Mouse (Mus musculus) adrenal gland, postnatal 36 days (tissue): Measurements from ENCODE around the gene Pkdrej. TPM values are rescaled to one million over a fixed set of nuclear protein-coding genes. Genes with fewer than 3 reads are reported as not detected.
"Not testable (repeated sequence)": the region's sequence is repeated elsewhere in the genome, so short reads cannot be mapped to it uniquely, and the experiment has no call there.

Experiments
- DNase-seq, 2 experiments: peaks; one replicate each; pipeline ENCODE4 v3.0.0; 2021; ENCODE audit warnings: mixed read lengths in 1 of 2
- total RNA-seq, 2 experiments: library from RNA; stranded (reverse); gene quantifications; 2 replicates each; pipeline ENCODE4 v1.2.3; 2021

Pkdrej gene
- total RNA-seq, 2 experiments from 2014 or later: 0.20 to 0.26 TPM

GRCm38 (mm10) chr15:85810462-85810805, 11.1 kb downstream of the Pkdrej start:
- no peak for DNase-seq

GRCm38 (mm10) chr15:85809091-85809490, 12.4 kb downstream of the Pkdrej start:
- no peak for DNase-seq

GRCm38 (mm10) chr15:85808434-85808833, 13.1 kb downstream of the Pkdrej start:
- DNase-seq: no peak

- DNase-seq: no peak
Measured at GRCm38 (mm10) chr15:85808031-85808430, 13.5 kb downstream of the Pkdrej start.

GRCm38 (mm10) chr15:85807404-85807803, 14.1 kb downstream of the Pkdrej start:
- no peak for DNase-seq

DNA sequence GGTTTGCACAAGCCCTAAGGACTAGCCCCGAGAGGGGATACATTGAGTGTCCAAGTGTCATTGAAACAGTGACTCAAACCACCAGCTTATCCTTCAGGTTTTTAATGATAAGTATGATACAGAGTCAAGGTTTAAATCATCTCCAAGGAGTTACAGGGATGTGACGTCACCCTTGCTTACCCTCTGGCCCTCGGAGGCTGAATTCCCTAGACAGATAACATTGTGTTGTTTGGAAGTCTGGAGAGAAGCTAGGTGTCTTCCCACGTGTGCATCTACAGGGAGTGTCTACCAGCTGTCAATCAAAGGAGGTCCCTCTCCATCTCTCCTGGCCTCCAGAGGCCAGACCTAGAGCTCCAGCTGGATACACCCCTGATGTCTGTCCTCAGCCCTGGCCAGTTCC, 14.6 kb downstream of the Pkdrej start:
- no peak for DNase-seq

- peak; percentile 62 to 65 for DNase-seq
Measured at GRCm38 (mm10) chr15:85802931-85803330, 18.6 kb downstream of the Pkdrej start.

- DNase-seq: no peak
Measured at GRCm38 (mm10) chr15:85798676-85799075, 22.9 kb downstream of the Pkdrej start.

- no peak for DNase-seq
Measured at GRCm38 (mm10) chr15:85795516-85795915, 26.0 kb downstream of the Pkdrej start.

DNA sequence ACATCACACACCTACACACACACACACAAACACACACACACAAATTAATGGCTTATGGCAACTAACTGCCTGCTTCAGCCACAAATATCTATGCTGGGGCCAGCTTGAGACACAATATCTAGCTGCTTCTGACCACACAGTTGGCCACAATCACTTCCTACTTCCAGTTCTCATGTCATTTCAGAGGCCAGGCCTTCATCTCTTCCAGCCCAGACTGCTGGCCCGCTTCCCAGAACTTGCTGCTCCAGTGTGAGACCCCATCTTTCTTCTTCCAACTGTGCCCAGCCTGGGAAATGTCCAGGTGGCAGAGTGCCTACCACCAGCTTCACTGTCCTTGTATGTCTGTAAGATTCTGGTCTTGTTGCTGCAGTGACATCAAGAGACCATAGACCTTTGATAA, 28.7 kb downstream of the Pkdrej start:
- DNase-seq: peak; percentile 44 to 64

DNA sequence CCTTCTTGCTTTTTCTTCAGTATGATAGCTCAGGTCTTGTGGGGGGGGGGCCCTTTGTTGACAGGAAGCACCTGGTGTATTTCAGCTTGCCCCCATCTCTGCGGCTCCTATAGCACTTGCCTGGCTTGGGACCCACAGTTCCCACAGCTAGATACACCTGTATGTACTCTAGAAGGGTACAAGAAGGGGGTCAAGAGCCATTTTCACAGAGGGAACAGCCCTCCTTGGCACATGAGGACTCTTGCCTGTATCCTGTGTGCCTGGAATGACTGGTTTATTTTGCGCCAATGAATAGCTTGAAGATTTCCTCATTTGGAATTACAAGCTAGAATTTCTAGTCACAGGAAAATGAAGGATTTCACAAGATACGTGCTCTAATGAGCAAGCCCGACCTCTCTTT, 30.1 kb downstream of the Pkdrej start:
- DNase-seq: no peak

DNA sequence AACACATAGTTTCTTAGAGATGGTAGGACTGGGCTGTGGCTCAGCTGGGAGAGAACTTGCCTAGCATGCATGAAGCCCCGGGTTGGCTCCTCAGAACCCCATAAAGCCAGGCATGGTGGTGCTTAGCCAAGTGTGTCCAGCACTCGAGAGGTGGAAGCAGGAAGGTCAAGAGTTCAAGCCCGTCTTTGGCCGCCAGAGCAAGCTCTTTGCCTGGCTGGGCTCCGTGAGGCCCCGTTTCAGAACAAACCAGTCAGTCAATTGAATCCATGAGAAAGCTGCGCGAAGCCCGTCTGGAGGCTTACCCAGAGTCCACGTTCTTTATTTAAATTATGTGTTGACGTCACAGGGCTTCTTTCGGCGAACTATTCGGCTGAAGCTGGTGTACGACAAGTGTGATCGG, 32.9 kb downstream of the Pkdrej start:
- no peak for DNase-seq

DNA sequence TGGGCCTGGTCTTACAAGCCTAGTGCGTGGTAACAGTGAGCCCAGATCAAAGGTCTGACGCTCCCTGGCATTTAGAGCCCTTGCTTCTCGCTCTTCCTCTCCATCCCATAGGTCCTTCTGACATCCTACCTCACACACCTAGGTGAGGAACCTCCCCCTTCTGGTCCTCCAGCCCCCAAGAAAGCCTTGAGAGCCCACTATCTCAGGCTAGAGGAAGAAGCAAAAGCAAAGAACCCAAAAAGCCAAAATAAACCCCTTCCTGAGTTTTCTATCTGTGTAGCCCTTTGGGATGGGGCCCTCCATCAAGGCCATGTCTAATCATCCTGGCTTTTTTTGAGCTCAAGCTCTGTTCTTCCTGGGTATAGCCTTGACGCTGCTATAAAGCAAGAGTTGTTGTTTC, 33.5 kb downstream of the Pkdrej start:
- no peak for DNase-seq

- DNase-seq: no peak
Measured at GRCm38 (mm10) chr15:85787482-85787881, 34.1 kb downstream of the Pkdrej start.

GRCm38 (mm10) chr15:85786711-85787110, 34.8 kb downstream of the Pkdrej start:
- no peak for DNase-seq

GRCm38 (mm10) chr15:85784341-85784740, 37.2 kb downstream of the Pkdrej start:
- DNase-seq: no peak

- DNase-seq: no peak
Measured at GRCm38 (mm10) chr15:85783146-85783545, 38.4 kb downstream of the Pkdrej start.

GRCm38 (mm10) chr15:85778891-85779290, 42.6 kb downstream of the Pkdrej start:
- not testable (repeated sequence) for DNase-seq

DNA sequence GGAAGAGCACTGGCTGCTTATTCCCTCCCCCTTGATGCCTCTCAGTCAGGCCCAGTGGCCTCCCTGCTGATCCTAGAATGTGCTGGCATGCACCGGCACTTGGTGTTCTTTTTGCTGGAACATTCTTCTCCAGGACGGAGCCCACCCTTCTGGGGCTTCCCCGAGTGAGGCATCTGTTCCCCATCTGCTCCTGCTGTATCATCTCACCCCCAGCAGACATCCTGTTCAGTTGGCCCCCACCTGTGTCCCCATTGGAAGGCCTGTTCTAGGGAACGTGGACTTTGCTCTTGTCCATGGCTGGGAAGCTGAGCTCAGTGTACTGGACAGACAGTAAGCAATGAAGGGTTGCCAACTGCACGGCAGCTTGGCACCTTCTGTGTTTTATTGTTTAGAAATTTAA, 44.8 kb downstream of the Pkdrej start:
- no peak for DNase-seq

DNA sequence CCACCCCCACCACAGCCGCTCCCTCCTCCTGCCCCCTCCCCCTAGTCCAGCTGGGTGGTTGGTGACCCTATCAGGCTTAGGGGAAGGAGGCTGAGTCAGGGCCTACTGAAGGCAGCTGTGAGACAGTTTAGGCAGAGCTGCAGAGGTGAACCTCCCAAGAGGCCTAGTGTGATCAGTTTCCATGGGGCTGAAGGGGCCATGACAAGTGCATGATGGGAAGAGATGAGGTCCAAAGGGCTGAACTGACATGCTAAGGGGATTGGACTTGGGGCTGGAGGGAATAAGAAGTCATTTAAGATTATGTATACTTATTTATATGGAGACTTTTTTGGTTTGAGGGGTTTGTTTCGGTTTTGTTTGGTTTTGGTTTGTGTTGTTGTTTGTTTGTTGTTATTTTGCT, 45.3 kb downstream of the Pkdrej start:
- no peak for DNase-seq

DNA sequence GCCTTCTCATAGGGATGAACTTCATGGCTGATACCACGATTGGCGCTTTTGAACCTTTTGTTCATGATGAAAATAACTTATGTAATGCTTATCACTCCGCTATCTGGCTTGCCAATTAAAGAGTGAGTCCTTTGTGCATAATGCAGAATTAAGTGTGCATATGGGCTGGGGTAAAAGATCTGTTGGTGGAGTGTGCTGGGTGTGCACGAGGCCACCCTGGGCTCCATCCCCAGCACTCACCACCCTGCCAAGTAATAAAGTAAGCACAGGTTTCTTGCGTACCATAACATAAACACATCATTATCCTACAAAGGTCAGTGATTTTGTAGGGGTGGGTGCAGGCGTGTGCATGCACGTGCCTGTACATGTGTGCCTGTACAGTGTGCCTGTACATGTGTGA, 46.5 kb downstream of the Pkdrej start:
- no peak for DNase-seq

GRCm38 (mm10) chr15:85774419-85774818, 47.1 kb downstream of the Pkdrej start:
- no peak for DNase-seq

GRCm38 (mm10) chr15:85772146-85772740, 49.3 kb downstream of the Pkdrej start:
- DNase-seq: no peak

- no peak for DNase-seq
Measured at GRCm38 (mm10) chr15:85771306-85772121, 50.0 kb downstream of the Pkdrej start.
